Mouse (Mus musculus) stomach, postnatal 0 days (tissue): ENCODE measurements around the gene Nedd1.

Experiments
- CTCF ChIP-seq: IDR thresholded peaks from 2 replicates; pipeline ENCODE4 v1.5.1; 2016; ENCODE audit warnings: antibody characterized with exemption, low read depth, mild to moderate bottlenecking, moderate library complexity
- EP300 ChIP-seq: optimal IDR thresholded peaks from 2 replicates; pipeline ENCODE3; 2016; ENCODE audit warnings: antibody characterized with exemption

GRCm38 (mm10) chr10:92647691-92648090 is 74.5 kb downstream of the Nedd1 start:
- TF ChIP-seq CTCF (no peak), EP300 (no peak)
